Mouse (Mus musculus): ENCODE measurements around the gene Slc35c2. TPM values are rescaled to one million over a fixed set of nuclear protein-coding genes. Genes with fewer than 3 reads are reported as not detected.

Slc35c2 gene
- polyA plus RNA-seq, 1 experiment from 2014 or later, result 69.2 TPM

DNA sequence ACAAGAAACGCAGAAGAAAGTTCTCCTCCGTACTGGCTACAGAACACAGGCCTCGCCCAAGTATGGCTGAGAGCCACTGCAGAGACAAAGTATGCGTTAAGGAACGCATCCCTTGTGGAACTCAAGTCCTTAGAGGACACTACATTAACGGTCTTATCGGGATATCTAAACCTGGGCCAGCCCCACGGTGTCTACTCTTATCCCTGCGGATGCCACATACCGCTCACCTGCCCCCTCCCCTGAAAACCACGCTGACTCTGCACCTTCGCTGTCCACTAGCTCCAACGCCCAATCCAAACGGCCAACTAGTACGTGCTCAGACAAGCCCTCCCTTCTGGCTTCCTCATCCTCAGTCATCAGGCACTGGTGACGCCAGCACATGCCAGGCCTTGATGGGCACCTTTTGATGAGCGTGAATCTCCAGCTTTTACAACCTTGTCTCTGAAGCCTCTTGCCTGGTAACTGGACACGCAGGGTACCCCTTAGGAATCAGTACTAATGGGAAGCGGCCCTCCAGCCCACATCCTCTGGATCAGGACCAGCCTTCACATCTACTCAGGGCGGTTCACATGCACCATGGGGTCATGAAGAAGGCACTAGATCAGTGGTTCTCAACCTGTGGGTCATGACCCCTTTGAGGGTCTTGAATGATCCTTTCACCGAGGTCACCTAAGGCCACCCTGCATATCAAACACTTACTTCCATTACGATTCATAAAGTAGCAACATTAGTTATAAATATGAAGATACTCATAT lies 34.5 kb upstream of the Slc35c2 start:
- Histone ChIP-seq H3K4me2 (0 out of 2 replicates have a peak overlapping the region, but pooled peaks have one; percentile 15), H3K9ac (no peak overlapping the region), H3K36me3 (no peaks in the 10 kb centered on the region), H3K4me3 (no peak overlapping the region), H3K9me3 (no peaks in the 10 kb centered on the region), H3K4me1 (replicated peaks) (peaks cover 79% of the 10 kb centered on the region), H3K27ac (replicated peaks) (no peak overlapping the region), H3K27me3 (no peaks in the 10 kb centered on the region)
- ATAC-seq (ENCODE audit: low FRiP score, low read depth), result no peak
- 86% methylated on average over 22 of the region's 22 CpGs for WGBS

DNA sequence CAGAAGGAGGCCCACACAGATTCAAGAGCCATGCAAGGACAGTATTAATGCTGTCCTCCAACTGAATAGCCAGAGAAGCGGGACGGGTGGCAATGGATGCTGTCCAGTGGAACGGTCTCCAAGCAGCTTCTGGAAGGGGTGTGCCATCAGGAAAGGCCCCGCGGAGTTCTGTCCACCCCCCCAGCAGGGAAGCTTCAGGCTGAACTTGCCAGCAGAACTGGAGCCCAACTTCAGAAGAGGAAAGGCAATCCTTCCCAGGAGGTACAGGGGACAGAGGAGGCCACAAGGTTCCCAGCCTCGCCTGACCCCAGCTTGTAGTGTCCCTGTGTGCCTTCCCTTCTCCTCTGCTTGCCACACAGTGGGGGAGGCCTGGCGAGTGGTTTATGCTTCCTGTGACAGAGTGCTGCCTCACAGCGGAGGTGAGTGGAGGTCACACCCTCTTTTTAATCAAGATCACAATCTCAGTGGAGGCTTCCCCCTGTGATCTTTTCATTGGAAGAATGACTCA lies 33.8 kb upstream of the Slc35c2 start:
- Histone ChIP-seq H3K36me3 (no peaks in the 10 kb centered on the region), H3K4me2 (peak overlapping the region; percentile 15; the same call in 1 of the 2 replicates), H3K9me3 (no peaks in the 10 kb centered on the region), H3K4me3 (no peak overlapping the region), H3K27ac (replicated peaks) (peak overlapping the region; percentile 63), H3K9ac (no peak overlapping the region), H3K27me3 (no peaks in the 10 kb centered on the region), H3K4me1 (replicated peaks) (peaks cover 81% of the 10 kb centered on the region)
- ATAC-seq (ENCODE audit: low FRiP score, low read depth), result no peak
- 40% methylated on average over 8 of the region's 8 CpGs for WGBS

GRCm38 (mm10) chr2:165320531-165321150 lies 33.0 kb upstream of the Slc35c2 start:
- no peak overlapping the region for H3K9ac ChIP-seq
- peak overlapping the region; percentile 15; the same call in 1 of the 2 replicates for H3K4me2 ChIP-seq
- H3K27ac ChIP-seq (replicated peaks), result peak overlapping the region; percentile 63
- H3K4me3 ChIP-seq, result no peak overlapping the region
- no peak for ATAC-seq (ENCODE audit: low FRiP score, low read depth)
- H3K36me3 ChIP-seq, result no peaks in the 10 kb centered on the region; the same call in 1 of the 2 replicates
- no peaks in the 10 kb centered on the region for H3K9me3 ChIP-seq
- H3K27me3 ChIP-seq, result no peaks in the 10 kb centered on the region
- H3K4me1 ChIP-seq (replicated peaks), result peaks cover 88% of the 10 kb centered on the region
- 66% methylated on average over 12 of the region's 12 CpGs for WGBS

- Histone ChIP-seq H3K36me3 (peaks cover 11% of the 10 kb centered on the region), H3K27ac (replicated peaks) (no peak overlapping the region), H3K9ac (no peak overlapping the region), H3K4me1 (replicated peaks) (peaks cover 82% of the 10 kb centered on the region), H3K4me3 (no peak overlapping the region), H3K9me3 (no peaks in the 10 kb centered on the region), H3K27me3 (no peaks in the 10 kb centered on the region), H3K4me2 (no peak overlapping the region)
- ATAC-seq (ENCODE audit: low FRiP score, low read depth), result no peak
- WGBS, result 78% methylated on average over 4 of the region's 4 CpGs
These were observed 31.8 kb upstream of the Slc35c2 start for GRCm38 (mm10) chr2:165319503-165319902.

DNA sequence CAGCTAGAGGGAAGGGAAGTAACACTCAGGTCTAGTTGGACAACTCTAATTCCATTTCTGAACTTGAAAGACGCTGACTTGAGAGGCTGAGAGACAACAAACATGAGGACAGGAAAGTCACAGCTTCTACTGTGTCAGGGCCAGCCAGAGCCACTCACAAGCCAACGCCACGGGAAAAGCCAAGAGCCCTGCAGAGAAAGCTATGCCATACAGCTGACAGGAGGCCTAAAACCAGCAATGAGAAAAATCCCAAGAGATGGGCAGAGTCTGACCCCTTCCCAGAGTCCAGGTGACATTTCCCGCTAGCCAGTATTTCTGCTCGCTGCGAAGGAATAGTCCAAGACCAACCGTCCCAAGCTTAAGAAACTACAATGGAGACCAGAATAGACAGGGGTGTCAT lies 31.3 kb upstream of the Slc35c2 start:
- ATAC-seq (ENCODE audit: low FRiP score, low read depth), result no peak
- no peaks in the 10 kb centered on the region for H3K9me3 ChIP-seq
- H3K27ac ChIP-seq (replicated peaks), result no peak overlapping the region
- H3K4me1 ChIP-seq (replicated peaks), result peaks cover 77% of the 10 kb centered on the region
- H3K27me3 ChIP-seq, result no peaks in the 10 kb centered on the region
- no peak overlapping the region for H3K4me2 ChIP-seq
- H3K36me3 ChIP-seq, result peaks cover 16% of the 10 kb centered on the region
- no peak overlapping the region for H3K9ac ChIP-seq
- 89% methylated on average over 7 of the region's 7 CpGs for WGBS
- H3K4me3 ChIP-seq, result no peak overlapping the region

DNA sequence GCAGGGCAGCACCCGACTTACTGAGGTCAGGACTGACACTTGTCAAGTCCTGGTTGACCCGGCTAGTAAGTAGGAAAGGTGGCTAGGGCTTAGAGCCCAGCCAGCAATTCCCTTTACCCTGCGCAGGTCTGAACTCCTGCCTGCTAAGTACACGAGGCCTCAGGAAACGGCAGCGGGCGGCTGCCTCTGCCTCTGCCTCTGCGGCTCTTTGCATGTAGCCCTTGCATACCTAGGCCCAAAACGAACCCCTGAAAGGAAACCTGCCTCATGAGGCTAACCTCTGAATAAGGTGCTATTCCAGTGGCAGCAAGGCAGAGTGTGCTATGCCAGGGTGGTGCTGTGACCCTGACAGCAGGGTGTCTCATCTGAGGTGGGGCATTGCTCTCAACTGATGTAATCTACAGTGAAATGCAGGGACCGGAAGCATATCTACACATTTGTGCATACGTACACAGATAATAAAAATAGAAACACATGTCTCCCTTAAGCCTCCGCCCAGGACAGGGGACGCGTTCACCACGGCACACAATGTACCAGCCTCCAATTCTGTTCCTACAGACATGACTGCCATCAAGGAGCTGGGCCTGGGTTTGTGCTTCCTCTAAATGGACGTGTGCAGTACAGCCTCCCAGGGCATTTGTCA lies 30.1 kb upstream of the Slc35c2 start:
- Histone ChIP-seq H3K4me2 (peak overlapping the region; percentile 31; the same call in 1 of the 2 replicates), H3K27me3 (no peaks in the 10 kb centered on the region), H3K36me3 (peaks cover 20% of the 10 kb centered on the region), H3K9me3 (no peaks in the 10 kb centered on the region), H3K27ac (replicated peaks) (peak overlapping the region; percentile 83), H3K9ac (0 out of 2 replicates have a peak overlapping the region, but pooled peaks have one; percentile 22), H3K4me1 (replicated peaks) (peaks cover 71% of the 10 kb centered on the region), H3K4me3 (no peak overlapping the region)
- no peak for ATAC-seq (ENCODE audit: low FRiP score, low read depth)
- 40% methylated on average over 16 of the region's 16 CpGs for WGBS

GRCm38 (mm10) chr2:165316837-165317473 lies 29.3 kb upstream of the Slc35c2 start:
- H3K27ac ChIP-seq (replicated peaks), result peak overlapping the region; percentile 83
- peaks cover 73% of the 10 kb centered on the region for H3K4me1 ChIP-seq (replicated peaks)
- peaks cover 26% of the 10 kb centered on the region for H3K36me3 ChIP-seq
- peak overlapping the region; percentile 31 for H3K4me2 ChIP-seq
- no peaks in the 10 kb centered on the region for H3K9me3 ChIP-seq
- 3% methylated on average over 9 of the region's 9 CpGs for WGBS
- H3K9ac ChIP-seq, result 0 out of 2 replicates have a peak overlapping the region, but pooled peaks have one; percentile 22
- ATAC-seq (ENCODE audit: low FRiP score, low read depth), result peak; percentile 90
- H3K27me3 ChIP-seq, result no peaks in the 10 kb centered on the region
- H3K4me3 ChIP-seq, result no peak overlapping the region

DNA sequence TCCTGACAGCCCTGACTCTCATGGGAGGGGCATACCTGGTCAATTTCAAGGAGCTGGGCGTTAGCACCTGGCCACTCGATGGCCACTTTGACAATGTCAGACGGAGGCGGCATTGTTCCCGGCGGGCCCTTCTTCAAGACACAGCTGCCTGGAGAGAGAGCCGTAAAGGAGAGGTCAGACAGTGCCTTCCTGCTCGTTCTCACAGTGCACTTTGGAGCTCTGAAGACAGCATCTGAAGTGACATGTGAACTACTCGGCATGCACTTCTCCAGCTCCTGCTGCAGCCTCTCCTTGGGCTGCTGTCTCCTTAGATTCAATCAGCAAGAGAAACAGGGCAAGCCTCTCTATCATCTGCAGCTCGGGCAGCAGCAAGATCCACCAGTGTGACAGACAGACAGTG lies 28.5 kb upstream of the Slc35c2 start:
- Histone ChIP-seq H3K4me3 (no peak overlapping the region), H3K36me3 (peaks cover 26% of the 10 kb centered on the region), H3K27me3 (no peaks in the 10 kb centered on the region), H3K27ac (replicated peaks) (peak overlapping the region; percentile 83), H3K9ac (0 out of 2 replicates have a peak overlapping the region, but pooled peaks have one; percentile 5), H3K4me1 (replicated peaks) (peaks cover 73% of the 10 kb centered on the region), H3K4me2 (peak overlapping the region; percentile 31; the same call in 1 of the 2 replicates), H3K9me3 (no peaks in the 10 kb centered on the region)
- no peak for ATAC-seq (ENCODE audit: low FRiP score, low read depth)
- 21% methylated on average over 10 of the region's 10 CpGs for WGBS

DNA sequence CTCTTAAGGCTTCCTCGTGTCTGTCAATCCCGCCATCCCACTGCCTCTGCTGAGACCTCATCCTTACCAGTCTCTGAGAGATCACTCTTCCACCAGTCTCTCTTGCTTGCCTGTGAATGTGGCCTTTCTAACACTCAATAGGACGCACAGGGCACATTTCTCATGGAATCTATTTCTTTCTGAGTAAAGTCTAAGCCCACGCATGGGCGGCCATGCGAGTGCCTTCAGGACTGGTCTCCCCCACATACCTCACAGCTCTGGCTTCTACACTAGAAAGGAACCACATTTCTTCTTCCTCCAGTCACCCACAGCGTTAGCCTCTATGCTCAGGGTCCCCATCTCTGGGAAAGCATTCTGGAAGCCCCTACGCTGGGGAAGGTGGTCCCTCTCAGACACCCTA lies 26.5 kb upstream of the Slc35c2 start:
- WGBS, result 86% methylated on average over 8 of the region's 8 CpGs
- Histone ChIP-seq H3K4me3 (no peak overlapping the region), H3K9me3 (no peaks in the 10 kb centered on the region), H3K36me3 (peaks cover 26% of the 10 kb centered on the region), H3K9ac (no peak overlapping the region), H3K4me1 (replicated peaks) (peaks cover 73% of the 10 kb centered on the region), H3K4me2 (no peak overlapping the region), H3K27ac (replicated peaks) (no peak overlapping the region), H3K27me3 (no peaks in the 10 kb centered on the region)
- ATAC-seq (ENCODE audit: low FRiP score, low read depth), result no peak

GRCm38 (mm10) chr2:165312381-165312780 lies 24.7 kb upstream of the Slc35c2 start:
- Histone ChIP-seq H3K4me3 (no peak overlapping the region), H3K36me3 (peaks cover 31% of the 10 kb centered on the region), H3K9me3 (no peaks in the 10 kb centered on the region), H3K4me2 (no peak overlapping the region), H3K27ac (replicated peaks) (peak overlapping the region; percentile 28), H3K4me1 (replicated peaks) (peaks cover 55% of the 10 kb centered on the region), H3K27me3 (no peaks in the 10 kb centered on the region), H3K9ac (no peak overlapping the region)
- no peak for ATAC-seq (ENCODE audit: low FRiP score, low read depth)
- 73% methylated on average over 7 of the region's 7 CpGs for WGBS

- Histone ChIP-seq H3K4me2 (no peak overlapping the region), H3K4me1 (replicated peaks) (peaks cover 47% of the 10 kb centered on the region), H3K36me3 (peaks cover 37% of the 10 kb centered on the region), H3K27ac (replicated peaks) (peak overlapping the region; percentile 36), H3K27me3 (no peaks in the 10 kb centered on the region), H3K4me3 (no peak overlapping the region), H3K9ac (no peak overlapping the region), H3K9me3 (no peaks in the 10 kb centered on the region)
- WGBS, result 47% methylated on average over 12 of the region's 12 CpGs
- ATAC-seq (ENCODE audit: low FRiP score, low read depth), result peak; percentile 57; the same call in 1 of the 2 replicates
These were observed 23.9 kb upstream of the Slc35c2 start for GRCm38 (mm10) chr2:165311577-165311976.
